Mouse (Mus musculus): ENCODE data around the gene Klk1b26. TPM values are rescaled to one million over a fixed set of nuclear protein-coding genes. Genes with fewer than 3 reads are reported as not detected.
"Not testable (repeated sequence)": the region's sequence is repeated elsewhere in the genome, so short reads cannot be mapped to it uniquely, and the experiment has no call there.

The Klk1b26 gene
- polyA plus RNA-seq (2015; fragmentation: Nextera tagmentation; extraction: Ambion mirVana): not detected in 2 replicates

GRCm38 (mm10) chr7:44011868-44012267, at the start of gene Klk1b26:
Klk1b26 (plus strand) TSS chr7:44012168.
- not testable (repeated sequence) for H3K27ac ChIP-seq (ENCODE audit: low read depth); H3K4me3 ChIP-seq (ENCODE audit: low read depth, low read length); H3K9me3 ChIP-seq (ENCODE audit: low read length); H3K4me1 ChIP-seq (ENCODE audit: insufficient read depth); H3K4me2 ChIP-seq (ENCODE audit: low read depth, low read length); H3K36me3 ChIP-seq (replicated peaks; ENCODE audit: insufficient read depth, low read length); ATAC-seq; DNase-seq; H3K9ac ChIP-seq (replicated peaks); H3K27me3 ChIP-seq (ENCODE audit: insufficient read depth, low read length)

GRCm38 (mm10) chr7:43966451-43966850, 45.5 kb upstream of the Klk1b26 start, which contains the start of gene Klk1b1:
Klk1b1 (plus strand) TSS chr7:43966751.
- Histone ChIP-seq H3K36me3 (replicated peaks; ENCODE audit: insufficient read depth, low read length) (no peaks in the 10 kb centered on the region), H3K4me3 (ENCODE audit: low read depth, low read length) (no peak within 1 kb of the TSS), H3K27ac (ENCODE audit: low read depth) (no peak within 1 kb of the TSS), H3K9ac (replicated peaks) (no peak within 1 kb of the TSS), H3K4me1 (ENCODE audit: insufficient read depth) (no peaks in the 10 kb centered on the region), H3K4me2 (ENCODE audit: low read depth, low read length) (no peak within 1 kb of the TSS), H3K9me3 (ENCODE audit: low read length) (no peaks in the 10 kb centered on the region), H3K27me3 (ENCODE audit: insufficient read depth, low read length) (no peaks in the 10 kb centered on the region)
- 51% methylated on average over 3 of the region's 3 CpGs for WGBS (ENCODE audit: insufficient replicate concordance)
- DNase-seq (no peak), ATAC-seq (no peak)
- TF ChIP-seq CTCF (IDR thresholded peaks at IDR 0.05; ENCODE audit: low read depth) (no peak), EP300 (IDR thresholded peaks at IDR 0.05; ENCODE audit: low read depth) (no peak)

- no peak overlapping the region for H3K9ac ChIP-seq (replicated peaks)
- no peak overlapping the region for H3K4me2 ChIP-seq (ENCODE audit: low read depth, low read length)
- no peaks in the 10 kb centered on the region for H3K27me3 ChIP-seq (ENCODE audit: insufficient read depth, low read length)
- DNase-seq (no peak), ATAC-seq (no peak)
- TF ChIP-seq CTCF (IDR thresholded peaks at IDR 0.05; ENCODE audit: low read depth): no peak
- no peak for TF ChIP-seq EP300 (IDR thresholded peaks at IDR 0.05; ENCODE audit: low read depth)
- no peaks in the 10 kb centered on the region for H3K4me1 ChIP-seq (ENCODE audit: insufficient read depth)
- no peak overlapping the region for H3K27ac ChIP-seq (ENCODE audit: low read depth)
- no peak overlapping the region for H3K4me3 ChIP-seq (ENCODE audit: low read depth, low read length)
- no peaks in the 10 kb centered on the region for H3K9me3 ChIP-seq (ENCODE audit: low read length)
- 63% methylated on average over 3 of the region's 3 CpGs for WGBS (ENCODE audit: insufficient replicate concordance)
- H3K36me3 ChIP-seq (replicated peaks; ENCODE audit: insufficient read depth, low read length): no peaks in the 10 kb centered on the region
Measured at GRCm38 (mm10) chr7:43967058-43967457, 44.9 kb upstream of the Klk1b26 start.

- WGBS (ENCODE audit: insufficient replicate concordance): 63% methylated on average over 2 of the region's 2 CpGs
- Histone ChIP-seq H3K4me1 (ENCODE audit: insufficient read depth) (no peaks in the 10 kb centered on the region), H3K9ac (replicated peaks) (no peak overlapping the region), H3K36me3 (replicated peaks; ENCODE audit: insufficient read depth, low read length) (no peaks in the 10 kb centered on the region), H3K27ac (ENCODE audit: low read depth) (no peak overlapping the region), H3K4me2 (ENCODE audit: low read depth, low read length) (no peak overlapping the region), H3K9me3 (ENCODE audit: low read length) (no peaks in the 10 kb centered on the region), H3K4me3 (ENCODE audit: low read depth, low read length) (no peak overlapping the region), H3K27me3 (ENCODE audit: insufficient read depth, low read length) (no peaks in the 10 kb centered on the region)
- ATAC-seq: no peak
- DNase-seq: no peak
- TF ChIP-seq EP300 (IDR thresholded peaks at IDR 0.05; ENCODE audit: low read depth) (no peak), CTCF (IDR thresholded peaks at IDR 0.05; ENCODE audit: low read depth) (no peak)
Measured at GRCm38 (mm10) chr7:43967612-43968011, 44.4 kb upstream of the Klk1b26 start.

GRCm38 (mm10) chr7:43975761-43976160, 36.2 kb upstream of the Klk1b26 start, which contains the start of gene Klk1b9:
Klk1b9 (plus strand) TSS chr7:43976061.
- not testable (repeated sequence) for H3K4me1 ChIP-seq (ENCODE audit: insufficient read depth); H3K4me2 ChIP-seq (ENCODE audit: low read depth, low read length); H3K36me3 ChIP-seq (replicated peaks; ENCODE audit: insufficient read depth, low read length); H3K4me3 ChIP-seq (ENCODE audit: low read depth, low read length); H3K27ac ChIP-seq (ENCODE audit: low read depth); DNase-seq; H3K27me3 ChIP-seq (ENCODE audit: insufficient read depth, low read length); H3K9ac ChIP-seq (replicated peaks); ATAC-seq; H3K9me3 ChIP-seq (ENCODE audit: low read length)
- WGBS (ENCODE audit: insufficient replicate concordance): 59% methylated on average over 1 of the region's 1 CpGs

DNA sequence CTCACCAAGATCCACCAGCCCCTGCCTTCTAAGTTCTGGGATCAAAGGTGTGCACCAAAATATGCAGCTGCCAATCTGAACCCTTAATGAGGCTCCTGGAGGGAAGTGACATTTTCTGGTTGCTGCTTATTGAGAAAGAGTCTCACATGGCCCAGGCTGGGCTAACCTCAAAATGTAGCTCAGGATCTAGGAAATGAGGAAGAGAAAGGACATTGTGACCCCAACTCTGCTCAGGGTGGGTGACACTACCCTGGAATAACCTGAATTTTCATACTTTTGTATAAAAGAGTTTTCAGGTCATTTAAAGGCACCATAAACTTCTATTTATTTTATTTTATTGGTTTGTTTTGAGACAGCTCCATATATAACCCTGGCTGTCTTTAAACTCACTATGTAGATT, 26.3 kb upstream of the Klk1b26 start:
- Histone ChIP-seq H3K36me3 (replicated peaks; ENCODE audit: insufficient read depth, low read length) (no peaks in the 10 kb centered on the region), H3K9ac (replicated peaks) (no peak overlapping the region), H3K4me1 (ENCODE audit: insufficient read depth) (no peaks in the 10 kb centered on the region), H3K4me2 (ENCODE audit: low read depth, low read length) (no peak overlapping the region), H3K27me3 (ENCODE audit: insufficient read depth, low read length) (no peaks in the 10 kb centered on the region), H3K27ac (ENCODE audit: low read depth) (no peak overlapping the region), H3K4me3 (ENCODE audit: low read depth, low read length) (no peak overlapping the region), H3K9me3 (ENCODE audit: low read length) (no peaks in the 10 kb centered on the region)
- TF ChIP-seq CTCF (IDR thresholded peaks at IDR 0.05; ENCODE audit: low read depth): no peak
- no peak for TF ChIP-seq EP300 (IDR thresholded peaks at IDR 0.05; ENCODE audit: low read depth)
- no peak for DNase-seq
- ATAC-seq: no peak

- H3K4me1 ChIP-seq (ENCODE audit: insufficient read depth); H3K36me3 ChIP-seq (replicated peaks; ENCODE audit: insufficient read depth, low read length); H3K4me2 ChIP-seq (ENCODE audit: low read depth, low read length); DNase-seq; H3K27me3 ChIP-seq (ENCODE audit: insufficient read depth, low read length); H3K27ac ChIP-seq (ENCODE audit: low read depth); H3K4me3 ChIP-seq (ENCODE audit: low read depth, low read length); H3K9ac ChIP-seq (replicated peaks); ATAC-seq; H3K9me3 ChIP-seq (ENCODE audit: low read length): not testable (repeated sequence)
- WGBS (ENCODE audit: insufficient replicate concordance): 44% methylated on average over 1 of the region's 1 CpGs
Measured at GRCm38 (mm10) chr7:43994821-43995220, 17.1 kb upstream of the Klk1b26 start.

- H3K9ac ChIP-seq (replicated peaks); H3K4me1 ChIP-seq (ENCODE audit: insufficient read depth); H3K27me3 ChIP-seq (ENCODE audit: insufficient read depth, low read length); H3K36me3 ChIP-seq (replicated peaks; ENCODE audit: insufficient read depth, low read length); H3K4me3 ChIP-seq (ENCODE audit: low read depth, low read length); H3K9me3 ChIP-seq (ENCODE audit: low read length); ATAC-seq; H3K27ac ChIP-seq (ENCODE audit: low read depth); DNase-seq; H3K4me2 ChIP-seq (ENCODE audit: low read depth, low read length): not testable (repeated sequence)
- WGBS (ENCODE audit: insufficient replicate concordance): 74% methylated on average over 4 of the region's 4 CpGs
Measured at GRCm38 (mm10) chr7:43995577-43995976, 16.4 kb upstream of the Klk1b26 start, which contains the start of gene Klk1b11. Klk1b11 (plus strand) TSS chr7:43995877.
